Mouse (Mus musculus) embryonic facial prominence, embryonic 14.5 days (tissue): ENCODE data around the gene Kctd19. TPM values are rescaled to one million over a fixed set of nuclear protein-coding genes. Genes with fewer than 3 reads are reported as not detected.

Experiments
- ATAC-seq: fragments of 200-750 bp; cut with Nextera tagmentation; 2 replicates; pipeline ENCODE4 v1.8.0; 2017; ENCODE audit warnings: low read depth, moderate number of reproducible peaks, moderate TSS enrichment
- DNase-seq: peaks from one replicate; pipeline ENCODE4 v3.0.0-alpha.2; 2015; ENCODE audit warnings: low spot score
- H3K27ac ChIP-seq: fragments of 300-500 bp; sonication (generic); replicated peaks from 2 replicates; pipeline ENCODE4 v1.5.1; 2014; ENCODE audit warnings: low read depth, mild to moderate bottlenecking, low read length, moderate library complexity
- H3K27me3 ChIP-seq: fragments of 300-500 bp; sonication (generic); replicated peaks from 2 replicates; pipeline ENCODE4 v1.6.1; 2014; ENCODE audit warnings: low read length; ENCODE audit not compliant: control insufficient read depth, insufficient read depth
- H3K36me3 ChIP-seq: fragments of 300-500 bp; sonication (generic); 2 replicates; pipeline ENCODE4 v1.6.1; 2014; ENCODE audit warnings: low read length, mixed read lengths; ENCODE audit not compliant: control insufficient read depth, insufficient read depth
- H3K4me1 ChIP-seq: fragments of 300-500 bp; sonication (generic); 2 replicates; pipeline ENCODE4 v1.6.1; 2014; ENCODE audit warnings: antibody characterized with exemption, low read length; ENCODE audit not compliant: control insufficient read depth, insufficient read depth
- H3K4me2 ChIP-seq: fragments of 300-500 bp; sonication (generic); 2 replicates; pipeline ENCODE4 v1.6.1; 2014; ENCODE audit warnings: low read depth, mild to moderate bottlenecking, low read length, moderate library complexity, mixed read lengths
- H3K4me3 ChIP-seq: fragments of 300-500 bp; sonication (generic); 2 replicates; pipeline ENCODE4 v1.5.1; 2014; ENCODE audit warnings: low read depth, mild to moderate bottlenecking, low read length
- H3K9ac ChIP-seq: fragments of 300-500 bp; sonication (generic); 2 replicates; pipeline ENCODE4 v1.6.1; 2014; ENCODE audit warnings: low read depth, mild to moderate bottlenecking, low read length, moderate library complexity, mixed read lengths
- H3K9me3 ChIP-seq: fragments of 300-500 bp; sonication (generic); 2 replicates; pipeline ENCODE4 v1.6.1; 2016; ENCODE audit warnings: low read length; ENCODE audit not compliant: control insufficient read depth
- WGBS: fragments of 180-500 bp; shearing (Covaris S2); extraction: QIAGEN DNeasy Blood & Tissue Kit; methylation state at CpG from one replicate; pipeline ENCODE4 v1.1.7; 2014; 5-methylcytosine and 5-hydroxymethylcytosine counted together
- polyA plus RNA-seq: library from polyadenylated mRNA; unstranded; fragments of >200 nt; fragmentation: Nextera tagmentation; extraction: Ambion mirVana; gene quantifications from 2 replicates; pipeline ENCODE4 v1.2.1, GENCODE M21; 2014

Gene Kctd19
- not detected in 2 replicates for polyA plus RNA-seq

DNA sequence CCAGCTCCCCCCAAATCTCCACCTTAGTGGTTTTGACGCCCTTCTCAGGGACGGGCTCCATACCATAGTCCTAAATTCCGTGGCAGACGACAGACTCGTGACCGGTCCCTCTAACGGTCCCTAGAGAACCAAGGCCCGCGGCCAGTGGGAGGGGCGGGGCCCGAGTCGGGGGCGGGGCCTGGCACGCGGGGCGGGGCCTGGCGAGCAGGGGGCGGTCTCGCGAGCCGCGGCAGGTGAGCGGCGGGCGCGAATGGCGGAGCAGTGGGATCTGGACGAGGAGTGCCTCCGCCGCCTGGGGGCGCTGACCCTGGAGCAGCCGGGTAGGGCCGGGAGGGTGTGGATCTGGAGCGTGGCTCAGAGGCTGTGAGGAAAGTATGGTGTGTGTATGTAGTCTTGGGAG is at the start of gene Kctd19, which contains the start of gene Lrrc36:
Kctd19 (minus strand) TSS at position 112 of the 400 bp plus-strand sequence.
Lrrc36 (plus strand) TSS at position 181 of the 400 bp plus-strand sequence.
- Histone ChIP-seq H3K9ac (no peak within 1 kb of the TSS), H3K27me3 (peaks cover 29% of the 10 kb centered on the region), H3K4me1 (0 out of 2 replicates have a peak, but pooled peaks cover 6% of the 10 kb centered on the region), H3K4me2 (peak within 1 kb of the TSS; percentile 53), H3K27ac (no peak within 1 kb of the TSS), H3K9me3 (no peaks in the 10 kb centered on the region), H3K4me3 (peak within 1 kb of the TSS; percentile 33), H3K36me3 (no peaks in the 10 kb centered on the region)
- ATAC-seq (peak; percentile 67; the same call in 1 of the 2 replicates), DNase-seq (no peak)
- 2% methylated on average over 34 of the region's 34 CpGs for WGBS

DNA sequence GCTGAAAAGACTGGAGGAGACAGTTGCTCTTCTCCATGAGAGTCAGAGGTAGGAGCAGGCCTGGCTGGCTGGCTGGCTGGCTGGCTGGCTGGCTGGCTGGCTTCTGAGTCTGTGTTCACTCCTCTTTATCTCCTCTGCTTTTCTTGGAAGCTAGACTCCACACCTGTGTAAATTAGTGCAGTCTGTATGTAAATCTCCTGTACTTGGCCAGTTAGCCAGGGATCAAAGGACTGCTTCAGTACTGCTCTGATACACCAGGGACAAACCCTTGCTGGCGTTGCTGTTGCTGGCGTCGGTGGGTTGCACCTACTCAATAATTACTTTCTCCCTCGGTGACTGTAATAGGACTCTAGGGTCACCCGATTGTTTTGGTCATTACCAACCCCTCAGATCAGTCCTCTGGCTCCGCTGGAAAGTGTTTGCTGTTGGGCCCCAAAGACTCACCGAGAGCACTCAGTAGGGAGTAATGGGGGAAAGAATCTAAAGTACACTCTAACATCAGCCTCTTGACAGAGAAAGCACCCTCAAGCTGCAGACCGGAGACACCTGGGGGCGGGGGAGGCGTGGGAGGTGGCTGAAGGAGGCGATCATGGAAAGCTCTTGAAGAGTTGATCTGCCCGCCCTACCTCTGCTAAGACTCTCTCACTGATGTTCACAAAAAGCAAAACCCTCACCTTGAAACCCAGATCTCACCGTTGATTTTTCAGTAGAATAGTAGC is 47.9 kb upstream of the Kctd19 start:
- no peak overlapping the region for H3K4me3 ChIP-seq
- H3K27me3 ChIP-seq: no peaks in the 10 kb centered on the region
- ATAC-seq (no peak), DNase-seq (no peak)
- no peak overlapping the region for H3K4me2 ChIP-seq
- no peak overlapping the region for H3K27ac ChIP-seq
- H3K9ac ChIP-seq: no peak overlapping the region
- H3K9me3 ChIP-seq: no peaks in the 10 kb centered on the region
- no peaks in the 10 kb centered on the region for H3K4me1 ChIP-seq
- 64% methylated on average over 13 of the region's 13 CpGs for WGBS
- H3K36me3 ChIP-seq: no peaks in the 10 kb centered on the region

DNA sequence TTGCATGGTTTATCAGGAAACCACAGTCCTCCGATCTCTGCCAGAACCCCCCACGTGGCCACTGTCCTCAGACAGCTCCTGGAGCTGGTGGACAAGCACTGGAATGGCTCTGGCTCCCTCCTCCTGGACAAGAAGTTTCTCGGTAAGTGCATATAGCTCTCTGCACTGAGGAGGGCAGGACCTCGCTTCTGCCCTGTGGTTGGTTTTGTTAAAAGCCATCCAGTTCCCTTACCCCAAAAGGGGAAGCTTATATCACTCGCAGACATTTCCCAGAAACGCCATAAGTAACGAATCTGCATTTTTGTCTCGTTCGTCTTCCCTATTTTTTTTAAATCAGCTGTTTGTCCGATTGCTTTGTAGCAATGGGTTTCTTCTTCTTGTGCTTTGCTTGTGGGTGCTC is 41.9 kb upstream of the Kctd19 start:
- DNase-seq (no peak), ATAC-seq (no peak)
- no peak overlapping the region for H3K4me2 ChIP-seq
- H3K4me1 ChIP-seq: no peaks in the 10 kb centered on the region
- no peak overlapping the region for H3K9ac ChIP-seq
- 58% methylated on average over 10 of the region's 10 CpGs for WGBS
- H3K27me3 ChIP-seq: no peaks in the 10 kb centered on the region; the same call in 1 of the 2 replicates
- no peak overlapping the region for H3K27ac ChIP-seq
- H3K36me3 ChIP-seq: no peaks in the 10 kb centered on the region
- H3K4me3 ChIP-seq: no peak overlapping the region
- H3K9me3 ChIP-seq: no peaks in the 10 kb centered on the region

DNA sequence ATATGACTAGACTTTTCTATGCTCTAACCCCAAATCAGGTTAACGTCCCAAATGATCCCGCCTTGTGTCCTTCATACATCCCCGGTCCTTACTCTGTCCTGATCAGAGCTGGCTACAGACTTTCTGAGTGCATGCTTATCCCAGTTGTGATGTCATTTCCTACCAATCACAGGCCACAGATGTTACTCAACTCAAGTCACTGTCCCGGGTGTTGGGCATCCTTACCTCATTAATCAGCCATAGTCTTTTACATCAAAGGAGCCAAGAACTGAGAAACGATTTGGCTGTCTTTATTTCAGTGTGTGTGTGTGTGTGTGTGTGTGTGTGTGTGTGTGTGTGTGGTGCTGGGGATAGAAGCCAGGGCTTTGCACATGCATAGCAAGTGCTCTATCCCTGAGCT is 40.8 kb upstream of the Kctd19 start:
- H3K4me2 ChIP-seq: no peak overlapping the region
- 71% methylated on average over 5 of the region's 5 CpGs for WGBS
- no peak overlapping the region for H3K9ac ChIP-seq
- no peaks in the 10 kb centered on the region for H3K36me3 ChIP-seq
- H3K27me3 ChIP-seq: no peaks in the 10 kb centered on the region; the same call in 1 of the 2 replicates
- ATAC-seq: no peak
- no peak overlapping the region for H3K27ac ChIP-seq
- H3K9me3 ChIP-seq: no peaks in the 10 kb centered on the region
- no peak overlapping the region for H3K4me3 ChIP-seq
- no peaks in the 10 kb centered on the region for H3K4me1 ChIP-seq
- no peak for DNase-seq

DNA sequence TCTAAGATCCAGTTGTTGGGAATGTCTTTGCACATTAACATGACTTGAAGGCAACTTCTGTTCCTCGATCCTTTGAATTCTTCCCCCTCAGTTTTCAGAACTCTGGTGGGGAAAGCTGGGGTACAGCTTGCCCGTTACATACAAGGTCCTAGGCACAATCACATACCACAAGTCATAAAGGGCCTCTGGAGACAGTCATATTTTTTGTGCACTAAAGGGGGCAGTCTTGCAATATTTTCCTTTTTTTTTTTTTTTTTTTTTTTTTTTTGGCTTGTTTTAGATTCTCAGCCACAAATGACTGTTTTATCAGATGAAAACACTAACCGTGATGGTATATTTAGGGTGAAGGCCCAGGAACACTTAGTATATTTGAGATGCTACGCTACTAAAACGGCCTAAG is 40.0 kb upstream of the Kctd19 start:
- Histone ChIP-seq H3K27ac (no peak overlapping the region), H3K36me3 (no peaks in the 10 kb centered on the region)

DNA sequence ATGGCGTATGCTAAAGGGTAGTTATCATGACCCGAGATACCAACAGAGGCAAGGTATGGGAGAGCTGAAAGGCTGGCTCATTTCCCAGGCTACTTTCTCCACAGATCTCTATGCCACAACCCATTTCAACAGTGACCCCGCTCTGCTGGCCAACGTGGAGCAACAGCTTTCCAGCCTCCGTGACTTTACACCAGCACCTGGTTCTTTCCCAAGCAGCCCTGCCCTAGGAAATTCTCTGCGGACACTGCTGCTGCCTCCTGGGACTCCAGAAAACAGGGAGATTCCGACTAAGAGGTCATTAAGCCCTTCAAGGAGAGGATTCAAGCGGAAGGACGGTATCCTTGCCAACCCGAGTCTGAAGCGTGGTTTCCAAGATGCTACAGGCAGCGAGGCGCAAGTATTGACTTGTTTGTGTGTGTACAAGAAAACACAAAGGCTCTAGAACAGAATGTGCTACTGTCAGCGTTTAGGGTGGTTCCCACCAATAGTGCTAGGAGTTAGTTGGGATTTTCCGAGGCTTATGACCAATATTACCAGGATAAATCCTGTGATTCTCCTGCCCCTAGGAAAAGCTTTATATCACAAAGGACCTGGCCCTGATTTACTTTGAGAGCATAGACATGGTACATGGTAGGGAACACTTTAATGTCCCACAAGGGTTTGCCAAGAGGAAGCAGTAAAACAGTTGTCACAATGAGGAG is 38.8 kb upstream of the Kctd19 start:
- 67% methylated on average over 15 of the region's 15 CpGs for WGBS
- no peaks in the 10 kb centered on the region for H3K36me3 ChIP-seq
- H3K27me3 ChIP-seq: no peaks in the 10 kb centered on the region; the same call in 1 of the 2 replicates
- no peak overlapping the region for H3K9ac ChIP-seq
- H3K4me2 ChIP-seq: no peak overlapping the region
- H3K4me3 ChIP-seq: no peak overlapping the region
- H3K9me3 ChIP-seq: no peaks in the 10 kb centered on the region
- ATAC-seq: no peak; the same call in 1 of the 2 replicates
- no peak for DNase-seq
- H3K27ac ChIP-seq: no peak overlapping the region
- no peaks in the 10 kb centered on the region for H3K4me1 ChIP-seq

More for the DNA sequence above, 40.0 kb upstream of the Kctd19 start:
- Histone ChIP-seq H3K9me3 (no peaks in the 10 kb centered on the region), H3K9ac (no peak overlapping the region), H3K4me1 (no peaks in the 10 kb centered on the region), H3K4me3 (no peak overlapping the region), H3K4me2 (no peak overlapping the region), H3K27me3 (no peaks in the 10 kb centered on the region; the same call in 1 of the 2 replicates)
- no peak for ATAC-seq
- no peak for DNase-seq
- 61% methylated on average over 5 of the region's 5 CpGs for WGBS

DNA sequence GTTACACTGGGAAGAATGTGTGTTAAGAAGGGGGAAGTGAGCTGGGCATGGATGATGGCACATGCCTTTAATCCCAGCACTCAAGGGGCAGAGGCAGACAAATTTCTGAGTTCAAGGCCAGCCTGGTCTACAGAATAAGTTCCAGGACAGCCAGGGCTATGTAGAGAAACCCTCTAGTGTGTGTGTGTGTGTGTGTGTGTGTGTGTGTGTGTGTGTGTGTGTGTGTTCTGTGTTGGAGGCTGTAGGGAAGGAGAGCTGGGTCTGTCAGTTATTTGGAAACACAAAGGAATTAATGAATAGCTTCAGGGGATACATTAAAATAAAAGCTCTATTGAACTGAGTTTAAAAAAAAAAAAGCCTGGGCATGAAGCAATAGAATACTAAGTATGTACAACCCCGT is 37.7 kb upstream of the Kctd19 start:
- Histone ChIP-seq H3K4me3 (no peak overlapping the region), H3K4me2 (no peak overlapping the region), H3K4me1 (0 out of 2 replicates have a peak, but pooled peaks cover 3% of the 10 kb centered on the region), H3K9ac (no peak overlapping the region), H3K27me3 (no peaks in the 10 kb centered on the region; the same call in 1 of the 2 replicates), H3K27ac (no peak overlapping the region), H3K36me3 (no peaks in the 10 kb centered on the region), H3K9me3 (no peaks in the 10 kb centered on the region)
- ATAC-seq (no peak), DNase-seq (no peak)
- WGBS: 47% methylated on average over 1 of the region's 1 CpGs

DNA sequence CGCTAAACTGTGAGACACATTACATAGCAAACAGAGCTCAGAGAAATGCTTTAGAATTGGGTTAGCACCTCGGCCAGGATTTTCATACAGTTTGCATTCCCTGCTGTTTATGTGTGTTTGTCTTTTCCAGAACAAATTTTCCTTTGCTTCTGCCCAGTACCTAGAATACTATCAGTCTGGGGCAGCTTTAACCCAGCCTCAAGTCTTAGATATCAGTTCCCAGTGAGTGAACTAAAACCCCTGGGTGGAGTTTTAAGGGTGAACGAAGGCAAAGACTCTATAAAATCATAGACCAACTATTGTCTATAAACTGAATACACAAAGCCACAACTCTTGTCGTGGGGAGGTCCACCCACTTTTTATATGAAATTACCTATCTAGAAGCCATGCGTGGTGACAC is 35.3 kb upstream of the Kctd19 start:
- no peaks in the 10 kb centered on the region for H3K9me3 ChIP-seq
- H3K27ac ChIP-seq: no peak overlapping the region
- no peak for ATAC-seq
- no peak overlapping the region for H3K9ac ChIP-seq
- no peaks in the 10 kb centered on the region for H3K36me3 ChIP-seq
- no peak overlapping the region for H3K4me2 ChIP-seq
- H3K4me1 ChIP-seq: 0 out of 2 replicates have a peak, but pooled peaks cover 3% of the 10 kb centered on the region
- H3K27me3 ChIP-seq: no peaks in the 10 kb centered on the region; the same call in 1 of the 2 replicates
- WGBS: 83% methylated on average over 5 of the region's 5 CpGs
- H3K4me3 ChIP-seq: no peak overlapping the region
- no peak for DNase-seq
